Mouse (Mus musculus): Measurements from ENCODE around the gene Tnip1. TPM values are rescaled to one million over a fixed set of nuclear protein-coding genes. Genes with fewer than 3 reads are reported as not detected.

Gene Tnip1
- 10 to 100 TPM; 27.6 to 31.9 TPM for total RNA-seq (2021)
- long read RNA-seq, experiment 1, transcript Tnip1-206 (18 exons, 2,834 nt), result major isoform, 6 of 20 reads
- long read RNA-seq, experiment 1, partial matches to known transcripts, result 0 of 20 reads
- long read RNA-seq, experiment 1, other reads (novel, unspliced or antisense), result 14 of 20 reads
- long read RNA-seq, experiment 2, partial matches to known transcripts, result 4 of 28 reads
- long read RNA-seq, experiment 2, other reads (novel, unspliced or antisense), result 21 of 28 reads

GRCm38 (mm10) chr11:54962810-54963209 is at the start of gene Tnip1:
TSS of gene Tnip1 (minus strand) at chr11:54962917.
- no peak for DNase-seq

GRCm38 (mm10) chr11:55011440-55011839 is 48.7 kb upstream of the Tnip1 start:
- DNase-seq, result no peak

GRCm38 (mm10) chr11:55008230-55008629 is 45.5 kb upstream of the Tnip1 start:
- DNase-seq, result no peak

GRCm38 (mm10) chr11:55005684-55006083 is 43.0 kb upstream of the Tnip1 start:
- DNase-seq, result no peak

GRCm38 (mm10) chr11:55004970-55005502 is 42.3 kb upstream of the Tnip1 start:
- DNase-seq, result no peak

- no peak for DNase-seq
Observed at GRCm38 (mm10) chr11:54998708-54999107, 36.0 kb upstream of the Tnip1 start.

- DNase-seq, result peak; percentile 35
Observed at GRCm38 (mm10) chr11:54998284-54998683, 35.6 kb upstream of the Tnip1 start.

GRCm38 (mm10) chr11:54996176-54996575 is 33.5 kb upstream of the Tnip1 start:
- peak; percentile 25 for DNase-seq

- no peak for DNase-seq
Observed at GRCm38 (mm10) chr11:54989920-54990319, 27.2 kb upstream of the Tnip1 start.

GRCm38 (mm10) chr11:54988754-54989349 is 26.1 kb upstream of the Tnip1 start:
- no peak for DNase-seq

- no peak for DNase-seq
Observed at GRCm38 (mm10) chr11:54987974-54988373, 25.3 kb upstream of the Tnip1 start.

GRCm38 (mm10) chr11:54985086-54985485 is 22.4 kb upstream of the Tnip1 start:
- DNase-seq, result peak; percentile 40

- DNase-seq, result no peak
Observed at GRCm38 (mm10) chr11:54984581-54984980, 21.9 kb upstream of the Tnip1 start.

GRCm38 (mm10) chr11:54984085-54984484 is 21.4 kb upstream of the Tnip1 start:
- DNase-seq, result no peak

GRCm38 (mm10) chr11:54982520-54982919 is 19.8 kb upstream of the Tnip1 start:
- DNase-seq, result no peak

- no peak for DNase-seq
Observed at GRCm38 (mm10) chr11:54981630-54982029, 18.9 kb upstream of the Tnip1 start.

GRCm38 (mm10) chr11:54977385-54977937 is 14.7 kb upstream of the Tnip1 start:
- DNase-seq, result no peak

- DNase-seq, result no peak
Observed at GRCm38 (mm10) chr11:54976351-54976750, 13.6 kb upstream of the Tnip1 start.

GRCm38 (mm10) chr11:54975756-54976155 is 13.0 kb upstream of the Tnip1 start:
- DNase-seq, result no peak

- no peak for DNase-seq
Observed at GRCm38 (mm10) chr11:54975340-54975739, 12.6 kb upstream of the Tnip1 start.

GRCm38 (mm10) chr11:54974639-54975038 is 11.9 kb upstream of the Tnip1 start:
- no peak for DNase-seq

GRCm38 (mm10) chr11:54973481-54974212 is 10.9 kb upstream of the Tnip1 start:
- peak; percentile 60 for DNase-seq

GRCm38 (mm10) chr11:54972789-54973188 is 10.1 kb upstream of the Tnip1 start:
- no peak for DNase-seq
